Mouse (Mus musculus) regulatory T cell (primary cell): ENCODE results near the gene Atp2b1.

Source experiments
- in situ Hi-C: fragments of 300-600 bp; cut with MboI, MseI; formaldehyde crosslinking; loops from one replicate; pipeline ENCODE4 v1.15.1; 2025; ENCODE audit warnings: high pct_unique_total_duplicates

The Atp2b1 gene

DNA sequence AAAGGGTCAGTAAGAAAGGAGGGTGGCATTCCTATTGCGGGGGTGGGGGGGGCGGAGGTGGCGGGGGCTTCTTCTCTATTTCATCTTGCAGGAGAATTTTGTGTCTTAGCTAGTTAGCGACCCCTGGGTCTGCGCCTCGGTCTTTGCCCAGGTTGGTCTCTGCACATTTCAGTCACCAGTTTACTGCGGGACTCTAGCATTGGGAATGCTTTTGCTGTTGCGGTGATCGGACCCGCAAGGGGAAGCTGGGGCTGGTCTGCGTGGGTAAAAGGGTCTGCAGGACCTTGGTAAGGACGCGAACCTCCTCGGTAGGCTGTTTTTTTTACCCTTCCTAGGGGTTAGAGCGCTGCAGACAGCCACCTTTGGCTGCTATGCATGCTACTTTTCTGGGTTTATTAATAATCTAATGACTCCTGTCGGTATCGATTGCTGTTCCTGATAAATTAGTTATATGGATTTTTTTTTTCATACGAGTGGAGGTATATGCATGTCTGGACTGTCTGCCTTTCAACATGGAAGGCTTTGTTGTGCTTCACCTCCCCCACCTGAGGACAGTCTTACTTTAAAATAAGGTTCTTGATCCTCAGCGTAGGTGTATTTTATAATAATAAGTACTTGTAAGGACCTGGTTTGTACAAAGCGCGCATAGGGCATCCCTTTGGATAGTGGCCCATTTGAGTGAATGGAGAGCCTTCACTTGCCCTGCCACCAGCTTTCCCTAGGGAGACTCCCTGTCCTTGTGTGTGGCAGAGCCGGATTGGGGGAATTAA lies 2.0 kb downstream of the Atp2b1 start:
- in situ Hi-C loops = no loop called here

DNA sequence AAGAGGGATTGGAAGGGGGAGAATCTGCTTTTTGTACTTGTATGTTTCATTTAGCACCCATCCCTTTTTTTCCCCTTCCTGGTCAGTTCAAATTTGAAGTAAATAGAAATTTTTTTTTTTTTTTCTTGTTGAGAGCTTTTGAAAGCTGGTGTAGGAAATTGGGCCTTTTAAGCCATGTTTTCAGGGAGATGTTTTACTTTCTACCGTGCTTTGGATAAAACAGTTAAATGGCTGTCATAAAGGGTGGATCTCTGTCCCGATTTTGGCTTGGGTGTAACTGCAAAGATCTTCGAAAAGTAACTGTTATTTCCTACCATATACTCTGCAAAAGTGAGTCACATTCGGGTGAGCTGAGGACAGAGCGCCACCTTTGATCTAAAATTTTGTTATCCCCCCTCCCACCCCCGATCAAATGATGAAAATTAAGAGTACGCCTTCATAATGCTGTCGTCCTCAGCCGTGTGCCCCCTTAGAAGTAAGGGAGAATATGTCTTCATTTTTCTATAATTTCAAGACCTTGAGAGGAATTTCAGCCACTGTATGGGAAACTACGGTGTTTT lies 2.7 kb downstream of the Atp2b1 start:
- in situ Hi-C loops = no loop called here

DNA sequence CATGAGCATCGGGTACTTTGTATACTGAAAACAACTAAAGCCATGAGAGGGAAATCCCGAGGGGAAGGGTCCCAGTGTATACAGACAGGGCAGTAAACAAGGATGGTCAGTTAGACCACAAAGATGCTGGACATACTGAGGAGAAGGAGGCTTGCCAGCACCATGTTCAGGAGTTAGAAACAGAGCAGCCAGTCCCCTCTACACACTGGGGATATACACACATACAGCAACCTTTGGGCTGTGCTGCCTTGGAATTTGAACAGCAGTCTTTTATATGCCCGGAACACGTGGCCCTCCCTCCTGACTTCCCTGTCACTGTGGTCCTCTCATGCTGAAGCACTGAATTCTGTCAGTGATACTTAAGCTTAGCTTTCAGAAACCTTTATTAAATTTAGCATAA lies 10.9 kb downstream of the Atp2b1 start:
- in situ Hi-C loops = loop anchor here (10.0 kb wide), 1 partner anchor 180 kb away; the partner anchor contains the start of genes Galnt4 and Poc1b

DNA sequence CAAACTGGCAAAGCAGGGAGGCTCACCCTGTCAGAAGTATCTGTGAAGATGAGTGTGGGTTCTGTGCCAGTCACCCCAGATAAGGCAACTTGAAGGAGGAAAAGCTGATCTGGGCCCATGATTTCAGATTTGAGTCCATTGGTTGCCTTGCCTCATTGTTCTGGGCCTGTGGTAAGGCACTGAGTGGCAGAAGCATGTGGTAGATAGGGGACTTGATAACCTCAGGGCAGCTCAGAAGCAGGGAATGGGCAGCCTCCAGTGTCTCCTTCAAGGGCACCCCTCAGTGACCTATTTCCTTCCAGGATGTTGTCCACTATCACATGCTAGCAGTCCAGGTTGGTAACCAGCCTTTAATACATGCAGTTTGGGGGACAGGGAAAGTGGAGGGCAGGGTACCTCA lies 12.8 kb downstream of the Atp2b1 start:
- in situ Hi-C loops = loop anchor here (10.0 kb wide), 1 partner anchor 178 kb away; the partner anchor contains the start of genes Galnt4 and Poc1b

DNA sequence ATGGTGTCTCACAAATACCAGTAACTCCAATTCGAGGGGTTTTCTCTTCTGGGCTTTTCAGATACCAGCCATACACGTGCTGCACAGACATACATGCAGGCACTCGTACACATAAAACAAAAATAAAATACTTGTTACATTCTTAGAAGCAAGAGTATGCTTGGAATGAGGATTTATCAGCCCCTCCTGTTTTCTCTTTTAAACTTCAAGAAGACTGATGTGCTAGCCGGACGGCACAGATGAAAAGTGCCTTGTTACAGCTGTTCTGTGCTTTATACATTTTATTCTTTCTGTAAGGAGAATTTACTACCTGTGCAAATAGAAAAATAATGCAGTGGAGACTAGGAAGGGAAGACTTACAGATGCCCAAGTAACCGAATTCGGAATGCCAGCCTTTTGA lies 15.2 kb downstream of the Atp2b1 start:
- in situ Hi-C loops = loop anchor here (10.0 kb wide), 1 partner anchor 175 kb away; the partner anchor contains the start of genes Galnt4 and Poc1b

DNA sequence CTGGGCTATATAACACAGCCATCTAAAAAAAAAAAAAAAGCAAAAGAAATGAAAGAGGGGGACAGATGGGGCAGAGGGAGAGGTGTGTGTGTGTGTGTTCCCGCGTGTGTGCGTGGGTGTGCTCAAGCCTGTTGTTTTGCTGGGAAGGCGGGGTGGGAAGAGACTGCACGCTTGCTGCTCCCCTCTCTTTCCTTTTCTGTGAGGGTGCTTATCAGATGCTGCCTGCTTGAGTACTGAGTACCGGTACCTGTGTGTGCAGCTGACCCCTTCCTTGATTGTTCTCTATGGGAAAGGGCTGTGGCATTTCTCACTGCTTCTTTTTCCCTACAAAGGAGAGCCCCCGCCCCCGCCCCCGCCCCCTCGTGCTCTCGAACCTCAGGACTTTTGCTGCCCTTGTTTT lies 15.9 kb downstream of the Atp2b1 start:
- in situ Hi-C loops = no loop called here

DNA sequence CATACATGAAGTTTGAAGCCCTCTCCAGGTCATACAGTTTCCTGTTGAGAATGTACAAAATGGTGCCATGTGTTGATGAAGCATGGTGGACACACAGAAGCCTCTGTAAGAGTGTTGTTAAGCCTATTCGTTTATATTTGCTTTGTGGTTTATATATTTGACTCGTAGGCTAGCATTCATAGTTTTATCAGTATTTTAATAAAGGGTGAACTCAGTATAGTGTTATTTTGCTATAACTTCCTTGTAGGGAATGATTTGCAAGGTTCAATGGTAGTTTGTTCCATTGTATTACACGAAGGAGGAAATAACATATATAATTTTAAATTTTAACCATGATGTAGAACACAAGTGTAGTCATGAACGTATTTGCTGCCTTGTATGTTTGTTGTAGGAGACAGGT lies 25.9 kb downstream of the Atp2b1 start:
- in situ Hi-C loops = no loop called here

DNA sequence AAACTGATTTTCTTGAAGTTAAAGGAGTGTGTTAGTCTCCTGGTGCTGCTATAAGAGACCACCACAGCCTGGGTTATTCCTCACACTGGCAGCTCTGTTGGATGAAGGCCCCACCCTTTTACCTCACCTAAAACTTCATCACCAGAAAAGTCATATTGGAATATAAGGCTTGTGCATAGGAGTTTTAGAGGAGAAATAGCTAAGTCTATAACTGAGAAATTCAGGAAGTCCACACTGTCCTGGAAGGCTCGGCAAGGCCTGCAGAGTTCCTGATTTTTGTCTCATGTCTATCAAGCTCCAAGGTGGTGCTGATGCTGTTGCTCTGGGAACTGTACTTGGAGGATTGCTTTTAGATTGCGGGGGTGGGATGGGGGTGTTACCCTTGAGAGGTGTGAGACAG lies 26.6 kb downstream of the Atp2b1 start:
- in situ Hi-C loops = no loop called here

DNA sequence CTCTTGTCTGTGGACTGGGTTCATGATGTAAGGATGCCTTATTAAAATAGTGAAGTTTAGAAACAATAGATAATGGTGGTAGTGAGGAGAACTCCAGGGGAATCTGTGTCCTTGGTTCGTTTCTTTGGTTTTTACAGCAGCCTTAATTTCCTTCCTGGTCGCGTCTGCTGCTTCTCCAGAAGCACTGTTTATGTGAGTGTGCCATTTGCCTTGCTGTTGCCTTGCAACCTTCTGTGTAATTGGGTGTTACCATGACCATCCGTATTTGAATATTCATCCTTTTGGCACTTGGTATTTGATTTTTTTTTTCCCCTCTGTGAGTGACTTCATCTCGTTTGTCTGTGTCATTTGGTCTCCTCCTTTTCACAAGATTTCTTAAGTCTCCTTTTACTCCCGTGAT lies 27.8 kb downstream of the Atp2b1 start:
- in situ Hi-C loops = no loop called here

DNA sequence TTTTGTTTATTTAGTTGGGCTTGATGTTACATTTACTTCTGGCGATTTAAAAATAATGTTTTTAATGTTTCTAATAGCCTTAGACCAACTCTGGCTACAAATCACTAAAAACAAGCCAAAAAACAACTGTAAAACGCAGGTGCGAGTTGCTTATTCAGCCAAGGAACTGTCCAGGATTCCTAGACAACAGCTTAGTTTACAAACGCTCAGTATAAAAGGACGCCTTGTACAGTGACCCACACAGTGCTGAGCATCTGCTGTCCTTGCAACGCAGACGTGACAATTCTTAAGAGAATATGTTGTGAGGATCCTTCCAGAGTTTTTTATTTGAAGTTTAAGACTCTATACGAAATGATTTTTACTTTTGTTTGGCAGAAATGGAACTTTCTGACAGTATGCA lies 28.8 kb downstream of the Atp2b1 start:
- in situ Hi-C loops = no loop called here

DNA sequence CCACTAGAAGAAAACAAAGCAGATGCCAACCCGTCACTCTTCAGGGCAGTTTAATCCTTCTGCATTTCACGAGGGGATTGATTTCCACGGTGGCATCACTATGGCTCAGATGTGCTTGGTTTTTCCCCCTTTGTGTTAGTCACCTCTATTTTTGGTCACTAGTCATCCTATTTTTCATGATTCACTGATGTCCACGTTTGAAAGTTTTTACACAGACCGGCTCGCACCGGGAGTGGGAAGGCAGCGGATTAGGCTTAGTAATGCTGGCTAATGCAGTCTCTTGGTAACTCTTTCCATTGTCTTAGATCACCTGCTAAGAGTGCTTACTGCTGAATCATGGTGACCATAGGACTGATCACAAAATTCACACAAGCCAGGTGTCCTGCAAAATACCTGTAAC lies 29.7 kb downstream of the Atp2b1 start:
- in situ Hi-C loops = no loop called here

DNA sequence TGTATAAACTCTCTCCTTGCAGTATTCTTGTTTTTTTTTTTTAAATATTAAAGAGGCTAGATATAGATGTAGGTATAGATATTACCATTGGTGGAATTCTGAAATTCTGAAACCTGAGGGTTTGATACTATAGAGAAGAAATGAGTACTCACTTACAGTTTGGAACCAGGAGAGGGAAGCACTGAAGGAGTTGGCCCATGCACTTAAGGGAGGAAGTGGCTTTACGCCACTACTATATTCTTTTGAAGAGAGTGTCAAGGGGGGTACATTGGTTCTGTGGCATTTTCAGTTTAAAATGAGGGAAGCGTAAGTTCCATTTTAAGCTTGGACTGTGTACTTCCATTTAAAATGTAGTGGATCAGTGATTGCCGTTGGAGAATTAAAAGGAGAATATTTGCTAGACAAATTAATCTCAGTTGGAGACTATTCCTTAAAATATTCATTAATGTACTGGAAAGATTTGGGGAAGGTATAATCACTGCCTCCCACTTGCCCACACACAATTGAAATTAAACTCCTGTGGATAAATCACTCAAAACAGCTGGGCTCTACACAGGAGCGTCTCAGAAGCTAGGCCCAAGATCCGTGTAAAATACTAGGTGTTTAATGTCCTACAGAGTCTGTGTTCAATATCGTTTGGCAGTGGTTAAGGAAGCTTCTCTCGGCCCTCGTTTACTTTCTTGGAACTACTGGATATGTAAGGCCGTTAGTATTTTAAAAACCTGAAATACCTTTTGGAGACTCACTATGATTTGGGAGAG lies 32.0 kb downstream of the Atp2b1 start:
- in situ Hi-C loops = no loop called here

DNA sequence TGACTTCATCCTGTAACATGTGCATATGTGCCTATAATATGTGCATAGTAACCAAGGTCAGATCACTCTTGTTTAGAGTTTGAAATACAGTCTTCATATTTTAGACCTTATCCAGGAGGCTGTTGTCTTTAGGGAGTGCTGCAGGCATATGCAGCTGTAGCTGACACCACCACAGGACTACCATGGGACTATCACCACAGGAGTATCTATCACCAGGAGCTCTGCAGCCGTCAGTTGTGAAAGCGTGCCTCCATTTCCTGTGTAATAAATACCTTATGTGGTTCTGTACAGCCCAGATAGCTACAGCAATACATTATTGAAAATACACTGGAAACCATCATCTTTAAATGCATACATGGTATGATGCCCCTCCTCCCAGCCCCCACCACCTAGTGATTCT lies 33.0 kb downstream of the Atp2b1 start:
- in situ Hi-C loops = no loop called here

DNA sequence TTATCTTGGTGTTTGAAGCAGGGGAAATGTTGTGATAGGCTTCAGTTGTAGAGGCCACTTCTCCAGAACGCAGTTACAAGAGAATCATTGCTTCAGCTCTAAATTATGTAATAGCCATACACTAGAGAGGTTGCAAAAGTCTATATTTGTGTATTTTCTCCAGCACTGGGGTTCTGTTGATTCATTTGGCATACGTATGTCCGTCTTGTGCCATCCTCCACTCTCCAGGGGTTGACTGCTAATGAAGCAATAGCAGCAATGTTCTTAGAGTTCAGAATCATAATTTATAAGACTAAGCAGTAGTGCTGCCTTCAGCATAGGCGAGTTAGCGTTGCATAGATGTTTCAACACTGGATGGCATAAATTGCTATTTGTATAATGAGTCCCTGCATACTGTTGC lies 33.9 kb downstream of the Atp2b1 start:
- in situ Hi-C loops = no loop called here

DNA sequence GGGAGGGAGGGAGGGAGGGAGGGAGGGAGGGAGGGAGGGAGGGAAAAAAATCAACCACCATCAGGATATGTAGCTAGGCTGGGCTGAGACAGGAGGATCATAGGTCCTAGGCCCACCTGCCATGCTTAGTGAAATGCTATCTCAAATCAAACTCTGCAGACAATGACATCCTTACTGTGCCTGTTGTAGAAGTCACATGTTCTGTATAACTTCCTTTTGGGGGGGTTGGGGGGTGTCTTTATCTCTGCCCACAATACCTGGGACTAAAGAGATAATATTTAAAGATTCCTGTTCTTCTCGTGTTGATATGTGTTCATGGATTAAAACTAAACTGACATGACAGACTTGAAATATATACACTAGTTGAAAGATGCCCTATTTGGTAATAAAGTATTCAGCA lies 35.5 kb downstream of the Atp2b1 start:
- in situ Hi-C loops = no loop called here

DNA sequence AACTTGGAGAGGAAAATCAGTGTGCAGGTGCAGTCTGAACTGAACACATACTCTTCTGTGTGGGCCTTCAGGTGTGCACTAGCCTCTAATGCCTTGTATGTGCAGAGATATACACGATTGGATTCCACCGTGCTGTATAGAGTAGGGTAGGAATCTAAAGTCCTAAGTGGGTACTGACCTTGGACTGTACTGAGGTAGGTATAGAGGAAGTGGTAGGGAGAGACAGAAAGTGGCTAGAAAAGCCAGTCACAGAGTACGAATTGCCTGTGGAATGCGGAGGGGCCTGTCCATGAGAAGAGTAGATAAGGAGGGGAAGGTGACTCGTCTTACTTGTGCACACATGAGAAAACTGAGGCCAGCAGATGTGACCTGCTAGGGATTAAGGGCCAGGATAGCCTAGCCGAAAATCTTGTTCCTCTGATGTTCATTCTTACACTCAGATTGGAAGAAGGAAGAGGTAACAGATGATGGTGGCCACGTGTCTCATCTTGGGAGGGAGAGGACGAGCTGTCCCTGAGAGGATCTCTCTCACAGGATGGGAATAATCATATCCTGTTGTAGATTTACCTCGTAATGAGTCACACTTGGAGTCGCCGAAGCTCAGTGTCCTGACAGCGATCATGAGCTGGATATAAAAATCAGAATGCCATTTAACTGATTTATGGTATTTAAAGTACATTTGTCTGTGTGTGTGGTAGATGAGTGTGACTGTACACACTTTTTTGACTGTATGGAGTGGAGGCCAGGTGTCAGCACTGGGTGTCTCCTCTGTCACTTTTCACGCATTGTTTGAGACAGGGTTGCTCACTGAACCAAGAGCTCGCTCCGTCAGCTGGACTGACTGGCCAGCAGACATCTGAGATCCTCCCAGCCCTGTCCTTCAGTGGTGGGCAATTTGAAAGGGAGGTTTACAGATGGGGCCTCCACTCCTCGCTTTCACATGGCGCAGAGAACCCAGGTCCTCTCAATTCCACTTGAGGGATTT lies 37.4 kb downstream of the Atp2b1 start:
- in situ Hi-C loops = no loop called here

DNA sequence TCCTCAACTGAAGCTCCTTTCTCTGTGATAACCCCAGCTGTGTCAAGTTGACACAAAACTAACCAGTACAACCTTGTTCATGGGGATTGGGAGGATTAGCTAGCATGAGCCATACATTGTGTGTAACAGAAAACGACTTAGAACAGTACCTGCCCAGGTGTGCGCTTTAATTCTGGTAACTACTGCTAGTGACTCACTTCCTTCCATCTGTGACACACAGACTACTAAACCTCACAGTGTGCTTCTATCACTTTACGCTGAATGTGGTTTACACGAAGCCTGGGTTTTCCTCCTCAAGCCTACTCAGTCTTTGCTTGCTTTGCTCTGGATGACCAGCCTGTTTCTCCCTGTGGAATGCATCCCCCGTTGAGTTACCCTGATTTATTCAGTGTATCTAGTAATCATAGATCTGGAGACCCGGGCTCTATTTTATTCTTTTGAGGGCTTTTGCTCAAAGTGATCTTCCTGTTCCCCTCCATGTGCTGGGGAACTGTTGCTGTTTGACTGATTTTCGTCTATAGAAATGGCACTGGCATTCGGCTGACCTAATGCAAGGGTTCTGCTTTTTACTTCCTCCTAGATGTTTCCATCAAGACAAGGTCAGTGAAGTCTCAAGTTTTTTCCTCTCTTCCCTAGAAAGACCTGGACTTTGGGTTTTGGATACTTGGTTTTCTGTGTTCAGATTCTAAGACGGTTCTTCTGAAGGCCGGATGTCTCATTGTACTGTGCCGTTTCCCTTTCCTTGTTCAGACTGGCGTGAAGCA lies 40.2 kb downstream of the Atp2b1 start:
- in situ Hi-C loops = no loop called here

DNA sequence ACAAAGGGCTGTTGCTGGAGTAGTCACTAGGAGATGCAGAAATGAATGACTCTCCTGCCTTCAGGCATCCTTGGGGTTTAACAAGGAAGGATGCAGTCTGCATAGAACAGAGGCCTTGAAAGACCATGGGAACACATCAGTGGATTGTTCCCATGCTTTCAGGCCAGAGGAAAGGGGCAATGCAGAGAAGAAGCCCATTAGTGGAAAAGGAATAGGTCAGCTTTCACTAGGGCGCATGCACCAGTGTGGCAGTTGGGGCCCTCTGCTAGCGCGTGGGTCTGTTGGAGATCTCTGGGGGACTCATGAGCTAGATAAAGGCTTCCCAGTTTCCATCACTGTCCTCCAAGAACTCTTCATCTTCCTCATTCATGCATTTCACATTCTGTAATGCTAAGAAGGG lies 41.9 kb downstream of the Atp2b1 start:
- in situ Hi-C loops = no loop called here

DNA sequence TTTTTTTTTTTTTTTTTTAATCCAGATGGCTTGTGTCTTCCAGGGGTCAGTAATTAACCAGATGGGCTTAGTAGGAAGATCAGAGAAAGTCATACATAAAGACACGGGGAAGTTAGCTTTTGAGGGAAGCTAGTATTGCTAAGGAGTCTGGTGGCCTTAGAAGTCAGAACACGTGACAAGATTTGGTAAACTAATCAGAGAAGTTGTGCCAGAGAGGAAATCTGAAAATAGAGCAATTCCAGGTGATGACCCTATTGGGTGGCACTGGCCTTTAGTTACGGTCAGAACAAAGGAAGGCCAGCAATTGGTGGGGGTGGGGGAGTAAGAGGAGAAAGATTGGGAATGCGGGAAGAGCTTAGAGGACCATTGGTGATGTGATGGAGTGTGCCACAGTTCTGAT lies 44.5 kb downstream of the Atp2b1 start:
- in situ Hi-C loops = no loop called here

DNA sequence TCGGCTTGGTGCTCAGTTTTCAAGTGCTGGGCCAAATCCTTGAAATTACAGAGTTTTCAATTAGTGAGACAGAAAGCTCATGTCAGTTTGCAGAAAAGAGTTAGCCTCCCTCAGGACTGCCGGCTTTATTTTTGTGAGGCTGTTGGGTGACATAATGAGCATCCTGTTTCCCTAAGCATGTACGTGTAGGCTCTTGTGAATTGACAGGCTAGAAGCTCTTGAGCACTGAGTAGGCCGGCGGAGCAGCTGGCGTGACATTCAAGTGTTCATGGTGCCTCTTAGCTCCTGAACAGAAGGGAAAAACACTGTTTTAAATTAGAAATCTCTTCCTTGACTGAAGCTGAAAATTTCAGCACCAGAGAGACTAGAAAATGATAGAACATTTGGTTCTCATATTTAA lies 45.2 kb downstream of the Atp2b1 start:
- in situ Hi-C loops = no loop called here

DNA sequence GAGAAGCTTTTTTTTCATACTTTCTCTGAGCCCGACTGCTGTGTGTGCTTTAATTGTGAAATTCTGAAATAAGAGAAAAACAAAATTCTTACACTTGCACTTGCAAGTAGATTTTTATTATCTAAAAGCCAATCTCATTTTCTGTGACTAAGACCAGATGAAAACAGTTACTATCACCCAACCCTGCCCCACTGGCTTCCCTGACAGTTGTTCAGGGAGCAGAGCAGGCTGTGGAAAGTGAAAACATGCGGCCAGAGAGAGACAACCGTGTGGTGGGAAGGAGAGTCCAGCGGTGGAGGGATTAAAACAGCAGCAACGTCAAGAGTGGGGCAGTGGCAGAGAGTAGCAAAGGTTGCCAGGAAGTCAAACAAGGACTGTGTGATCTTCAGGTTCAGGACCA lies 46.7 kb downstream of the Atp2b1 start:
- in situ Hi-C loops = no loop called here
